Mouse (Mus musculus) CD8-positive naive resting alpha-beta T cell, adult 2 months (primary cell): Measurements from ENCODE around the gene S100a5.

Source experiments
- DNase-seq, 2 experiments: peaks; one replicate each; pipeline ENCODE4 v3.0.0; 2022; ENCODE audit warnings: low read depth in 2 of 2, low spot score in 2 of 2

Gene S100a5

DNA sequence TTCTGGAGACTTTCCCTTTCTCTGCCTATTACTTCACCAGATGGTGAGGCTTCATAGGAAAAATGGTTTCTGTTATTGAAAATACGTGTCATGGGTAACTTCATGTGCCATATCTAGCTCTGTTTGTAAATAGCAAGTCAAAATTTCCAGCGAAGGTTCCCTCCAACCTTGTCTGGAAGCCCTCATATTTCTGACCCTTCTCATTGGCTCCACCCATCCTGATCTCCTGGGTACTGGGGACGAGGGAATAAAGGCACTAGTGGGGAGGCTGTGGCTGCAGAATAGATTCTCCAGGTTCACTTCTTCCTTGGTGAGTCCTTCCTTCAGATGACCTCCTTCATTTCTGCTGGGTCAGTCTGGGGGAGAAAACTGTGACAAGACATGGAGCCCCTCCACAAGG lies at the start of gene S100a5:
S100a5 (plus strand) TSS at position 301 of the 400 bp plus-strand sequence.
- no peak for DNase-seq

GRCm38 (mm10) chr3:90560008-90560628 lies 48.2 kb upstream of the S100a5 start, which contains the start of gene S100a3:
Gene S100a3 (plus strand): TSS chr3:90560578.
- no peak for DNase-seq

GRCm38 (mm10) chr3:90574691-90575090 lies 33.6 kb upstream of the S100a5 start:
- DNase-seq = no peak

DNA sequence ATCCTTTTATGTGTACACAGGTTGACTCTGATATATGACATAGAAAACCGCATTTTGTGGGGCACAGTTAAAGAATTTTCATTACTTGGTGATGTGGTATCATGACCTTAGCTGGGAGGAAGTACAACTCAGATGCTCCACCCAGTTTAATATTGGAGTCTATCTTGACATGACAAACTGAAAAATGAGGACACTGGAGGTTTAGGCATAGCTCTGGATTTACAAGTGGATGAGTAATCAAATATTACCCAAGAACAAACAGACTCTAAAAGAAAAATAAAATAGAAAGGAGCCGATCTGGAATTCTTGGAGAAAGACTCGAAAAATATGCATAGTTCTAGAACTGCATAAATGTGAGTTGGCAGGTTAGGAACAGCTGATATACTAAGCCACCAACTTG lies 33.0 kb upstream of the S100a5 start:
- no peak for DNase-seq

- no peak for DNase-seq
Measured at GRCm38 (mm10) chr3:90576351-90577001, 31.8 kb upstream of the S100a5 start.

DNA sequence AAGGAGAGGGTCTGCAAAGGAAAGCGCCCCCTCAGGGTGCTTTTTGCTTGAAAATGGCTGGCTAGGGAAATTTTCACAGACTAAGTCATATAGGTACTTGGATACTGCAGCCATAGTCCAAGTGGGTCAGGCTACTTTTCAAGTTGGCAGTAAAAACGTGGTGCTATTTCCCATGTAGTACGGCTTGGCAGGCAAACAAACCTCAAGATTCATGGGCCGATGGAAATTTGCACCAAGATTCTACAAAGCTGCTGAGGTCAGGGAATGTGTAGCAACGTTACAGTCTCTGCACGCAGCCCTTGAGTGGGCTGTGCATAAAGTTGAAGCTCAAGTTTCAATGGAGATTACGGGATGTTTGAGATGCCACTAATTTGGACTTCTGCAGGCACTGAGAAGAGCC lies 28.9 kb upstream of the S100a5 start:
- no peak for DNase-seq

- DNase-seq = no peak
Measured at GRCm38 (mm10) chr3:90581141-90581540, 27.2 kb upstream of the S100a5 start.

- DNase-seq = no peak
Measured at GRCm38 (mm10) chr3:90582156-90582555, 26.2 kb upstream of the S100a5 start.

- no peak for DNase-seq
Measured at GRCm38 (mm10) chr3:90582556-90582955, 25.8 kb upstream of the S100a5 start.

DNA sequence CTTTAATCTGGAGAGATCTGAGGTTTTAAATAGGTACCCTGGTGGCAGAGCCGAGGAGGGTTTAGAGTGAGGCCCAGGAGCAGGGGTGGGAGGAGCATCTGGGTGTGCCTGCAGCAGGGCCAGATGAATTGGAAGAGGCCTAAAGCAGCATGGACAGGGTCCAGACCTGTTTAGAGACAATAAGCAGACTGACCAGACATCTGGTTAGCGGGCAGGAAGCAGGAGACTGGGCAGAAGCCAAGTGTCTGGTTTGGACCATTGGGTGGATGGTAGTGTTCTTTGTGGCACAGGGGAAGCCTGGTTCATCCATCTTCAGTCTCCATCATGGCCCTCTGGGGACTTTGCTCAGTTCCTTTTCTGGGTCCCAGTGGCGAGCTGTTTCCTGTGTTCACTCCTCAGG lies 24.4 kb upstream of the S100a5 start:
- DNase-seq = no peak

DNA sequence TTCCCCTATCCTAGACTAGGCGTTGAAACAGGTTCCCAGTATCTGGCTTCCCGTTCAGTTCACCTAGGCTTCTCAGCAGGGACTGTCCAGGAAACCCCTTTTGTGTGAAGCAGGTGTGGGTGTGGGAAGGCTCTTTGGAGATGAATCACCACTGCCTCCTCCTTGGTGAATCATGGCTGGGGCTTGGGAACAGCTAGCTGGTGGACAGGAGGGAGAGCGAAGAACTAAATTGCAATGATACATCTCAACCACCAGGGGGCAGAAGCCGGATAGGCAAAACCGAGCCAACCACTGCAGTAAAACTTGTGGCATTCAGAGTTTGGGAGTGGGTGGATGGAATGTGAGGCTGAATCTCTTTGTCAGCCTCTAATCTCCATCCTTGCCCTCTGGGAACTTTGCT lies 22.7 kb upstream of the S100a5 start:
- DNase-seq = peak; percentile 56 to 64

DNA sequence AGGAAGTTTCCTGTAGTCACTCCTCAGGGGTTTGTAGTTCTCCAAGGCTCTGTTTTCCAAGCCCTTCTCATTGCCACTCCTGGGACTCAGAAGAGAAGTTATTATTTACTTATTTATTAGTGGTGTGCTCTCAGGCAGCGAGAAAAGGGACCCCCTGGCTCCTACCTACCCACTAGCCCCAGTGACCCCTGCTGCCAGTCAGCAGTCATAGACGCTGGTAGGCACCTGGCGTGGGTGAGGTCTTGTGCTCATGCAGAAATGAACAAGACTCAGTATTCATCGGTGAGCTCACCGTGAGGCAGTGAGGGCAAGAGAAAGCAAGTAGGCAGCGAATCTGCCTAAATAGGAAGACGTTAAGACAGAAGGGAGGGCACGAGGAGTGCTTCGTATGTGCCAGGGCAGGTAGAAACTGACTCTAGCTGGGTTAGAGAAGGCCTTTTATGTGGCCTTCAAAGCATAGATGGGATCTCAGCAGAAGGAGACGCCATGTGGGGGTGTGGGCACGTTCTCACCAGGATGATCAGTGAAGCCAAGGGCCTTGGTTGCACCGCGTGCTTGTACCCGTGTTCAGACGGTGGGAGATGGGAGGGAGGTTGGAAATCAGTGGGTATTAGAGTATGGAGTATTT lies 22.2 kb upstream of the S100a5 start:
- DNase-seq = peak; percentile 20 to 40

- peak; percentile 80 to 82 for DNase-seq
Measured at GRCm38 (mm10) chr3:90586906-90587305, 21.4 kb upstream of the S100a5 start.

- DNase-seq = no peak
Measured at GRCm38 (mm10) chr3:90587361-90588101, 20.8 kb upstream of the S100a5 start.

DNA sequence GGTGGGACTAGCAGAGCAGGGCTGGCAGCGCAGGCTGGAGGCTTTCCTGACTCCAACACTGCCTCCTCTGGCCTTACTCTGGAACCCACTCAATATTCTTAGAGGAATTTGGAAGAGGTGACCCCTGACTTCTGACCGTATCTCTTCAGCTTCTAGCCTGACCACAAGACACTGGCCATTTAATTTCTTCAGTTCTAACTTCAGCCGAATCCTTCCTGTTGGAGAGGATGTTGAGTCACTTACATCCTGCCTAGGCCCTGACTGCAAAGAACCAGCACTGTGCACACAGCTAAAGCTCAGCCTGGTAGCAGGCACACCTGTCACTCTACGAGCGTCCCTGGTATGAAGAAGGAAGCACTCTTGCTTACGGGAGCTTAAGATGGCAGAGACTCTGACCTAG lies 18.9 kb upstream of the S100a5 start:
- no peak for DNase-seq

- no peak for DNase-seq
Measured at GRCm38 (mm10) chr3:90589947-90590346, 18.4 kb upstream of the S100a5 start, which contains the start of gene S100a2. Gene S100a2 (plus strand): TSS chr3:90590247.

DNA sequence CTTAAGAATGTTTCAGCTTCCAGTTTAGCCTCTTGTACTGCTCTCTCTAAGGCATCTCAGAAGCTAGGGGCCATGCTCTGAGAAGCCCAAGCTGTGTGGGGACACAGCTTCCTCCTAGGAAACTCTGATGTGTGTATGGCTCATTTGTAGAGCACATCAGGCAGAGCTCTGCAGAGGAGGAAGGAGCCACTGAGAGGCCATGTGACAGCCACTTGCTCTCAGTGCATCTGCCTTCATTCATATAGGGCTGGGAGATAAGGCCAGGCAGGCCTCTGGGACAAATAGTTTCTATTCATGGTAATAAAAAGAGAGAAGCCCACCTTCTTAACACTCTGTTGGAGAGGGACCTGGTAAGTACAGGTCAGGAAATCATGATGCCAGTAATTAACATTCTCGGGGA lies 13.9 kb upstream of the S100a5 start:
- no peak for DNase-seq

DNA sequence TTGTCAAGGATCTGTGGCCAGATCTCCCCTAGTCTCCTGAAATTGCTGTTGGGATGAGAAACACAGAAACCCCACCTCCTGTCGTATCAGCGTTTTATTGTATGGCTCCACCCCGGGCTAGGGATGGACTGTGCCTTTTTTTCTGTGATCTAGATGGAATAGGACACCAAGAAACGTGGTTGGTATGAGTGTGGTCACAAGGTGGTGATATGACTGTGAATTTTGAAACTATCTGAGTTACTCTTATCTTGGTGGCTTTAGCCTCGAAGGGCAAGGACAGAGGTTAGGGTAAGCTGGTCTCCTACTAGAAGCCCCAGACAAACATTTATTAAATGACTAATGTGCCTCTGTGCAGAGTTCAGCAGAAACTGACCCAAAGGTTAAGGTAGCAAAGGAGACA lies 12.8 kb upstream of the S100a5 start:
- no peak for DNase-seq

DNA sequence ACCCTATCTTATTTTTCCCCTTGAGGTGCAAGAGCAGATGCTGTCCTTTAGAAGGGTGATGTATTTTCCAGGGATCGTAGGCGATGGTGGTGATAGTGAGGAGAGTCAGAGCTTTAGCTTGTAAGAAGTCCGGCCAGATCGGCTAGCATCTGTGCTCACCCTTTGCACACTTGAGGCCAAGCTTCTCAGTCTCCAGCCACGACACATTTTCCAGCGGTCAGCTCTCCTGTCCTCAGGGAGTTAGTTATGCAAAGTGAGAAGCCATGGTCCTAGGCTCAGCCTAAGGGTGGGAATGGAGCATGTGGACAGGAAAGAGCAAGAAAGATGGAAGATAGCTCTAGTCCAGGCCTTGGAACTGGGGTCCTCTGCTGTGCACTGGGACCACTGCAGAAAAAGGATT lies 11.5 kb upstream of the S100a5 start:
- no peak for DNase-seq

GRCm38 (mm10) chr3:90597736-90598135 lies 10.6 kb upstream of the S100a5 start:
- no peak for DNase-seq

- DNase-seq = no peak
Measured at GRCm38 (mm10) chr3:90598212-90598611, 10.1 kb upstream of the S100a5 start.

DNA sequence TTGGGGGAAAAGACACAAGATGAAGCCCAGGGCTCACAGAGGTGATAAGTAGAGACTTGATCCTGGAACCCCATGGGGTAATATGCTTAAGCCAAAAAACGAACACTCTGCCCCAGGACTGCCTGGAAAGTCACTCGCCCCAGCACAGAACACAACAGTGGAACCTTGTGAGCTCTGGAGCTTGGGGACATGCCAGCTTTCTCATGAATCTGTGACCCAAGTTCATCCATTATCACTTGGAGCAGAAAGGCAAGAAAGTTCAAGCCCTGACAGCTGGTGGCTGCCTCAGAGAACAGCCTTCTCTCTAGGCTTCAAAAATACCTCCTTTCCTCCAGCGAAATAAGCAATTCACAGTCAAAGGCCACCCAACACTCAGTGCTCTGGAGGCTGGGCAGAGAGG lies 8.9 kb upstream of the S100a5 start:
- DNase-seq = no peak
